Mouse (Mus musculus) natural killer cell, adult 2 months (primary cell): ENCODE data around the gene Gm20388.

Source experiments
- DNase-seq, 2 experiments: peaks; one replicate each; pipeline ENCODE4 v3.0.0; 2022; ENCODE audit warnings: low spot score in 2 of 2

Gm20388 gene

GRCm38 (mm10) chr8:120120951-120121350 lies 210.3 kb downstream of the Gm20388 start:
- no peak for DNase-seq

DNA sequence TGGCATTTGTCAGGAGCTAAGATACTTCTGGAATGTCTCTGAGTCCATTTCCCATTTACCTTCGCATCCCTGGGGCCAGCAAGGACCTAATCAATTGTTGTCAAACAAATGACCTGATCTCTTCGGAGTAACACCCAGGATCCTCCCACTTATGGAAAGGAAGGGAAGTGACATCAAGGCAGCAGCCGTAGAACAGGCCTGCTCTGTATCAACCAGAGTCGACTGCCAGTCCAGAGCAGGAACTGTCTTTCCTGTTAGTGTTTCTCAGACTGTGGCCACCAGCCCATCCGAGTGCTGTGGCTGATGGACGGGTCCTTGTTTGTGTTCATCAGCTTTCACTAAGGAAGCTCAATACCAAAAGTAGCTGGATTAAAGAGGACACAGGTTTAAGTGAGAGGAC lies 213.6 kb downstream of the Gm20388 start:
- no peak for DNase-seq

DNA sequence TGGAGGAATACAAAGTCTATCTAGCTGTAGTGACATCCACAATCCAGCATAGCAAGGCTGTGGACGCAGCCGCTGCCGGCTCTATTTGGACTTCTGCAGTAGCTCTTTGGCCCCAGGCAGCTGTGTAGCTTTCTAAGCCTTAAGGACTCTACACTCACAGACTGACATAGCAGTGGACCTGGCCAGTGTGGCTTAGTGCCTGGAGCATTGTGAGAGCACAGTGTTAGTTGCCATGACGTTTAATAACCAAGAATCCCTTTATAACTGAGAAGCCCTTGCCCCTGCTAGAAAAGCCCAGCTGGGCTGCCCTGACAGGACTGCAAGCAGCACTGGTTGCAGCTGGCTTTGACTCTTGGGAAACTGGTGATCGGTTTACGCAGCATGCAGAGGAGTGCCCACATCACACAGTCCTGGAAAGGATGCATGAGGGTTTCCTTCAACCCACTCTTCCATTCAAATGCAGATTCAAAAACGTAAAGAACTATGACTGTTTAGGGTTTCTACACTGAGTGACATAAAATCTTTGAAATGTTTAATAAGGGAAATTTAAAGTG lies 214.3 kb downstream of the Gm20388 start:
- DNase-seq, result no peak

GRCm38 (mm10) chr8:120126357-120127161 lies 215.9 kb downstream of the Gm20388 start:
- DNase-seq, result no peak

DNA sequence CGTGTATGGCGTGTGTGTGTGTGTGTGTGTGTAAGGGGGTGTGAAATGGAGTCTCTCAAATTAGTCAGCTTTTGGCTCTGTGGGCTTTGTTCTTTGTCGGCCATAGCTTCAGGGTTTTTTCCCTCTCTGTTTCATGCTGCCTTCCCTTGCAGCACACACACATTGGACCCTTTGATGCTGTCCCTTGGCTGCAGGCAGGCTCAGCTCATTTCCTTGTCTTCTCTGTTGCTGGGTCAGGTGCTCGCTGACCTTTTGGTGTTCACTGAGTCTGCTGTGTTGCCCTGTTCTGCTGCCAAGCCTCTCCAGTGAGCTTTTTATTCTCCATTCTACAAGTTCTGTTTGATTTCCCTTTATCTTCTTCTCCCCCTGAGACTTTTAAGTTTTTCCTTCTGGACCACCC lies 218.9 kb downstream of the Gm20388 start:
- DNase-seq, result no peak

- no peak for DNase-seq
These were observed 220.5 kb downstream of the Gm20388 start for GRCm38 (mm10) chr8:120131158-120131557.

DNA sequence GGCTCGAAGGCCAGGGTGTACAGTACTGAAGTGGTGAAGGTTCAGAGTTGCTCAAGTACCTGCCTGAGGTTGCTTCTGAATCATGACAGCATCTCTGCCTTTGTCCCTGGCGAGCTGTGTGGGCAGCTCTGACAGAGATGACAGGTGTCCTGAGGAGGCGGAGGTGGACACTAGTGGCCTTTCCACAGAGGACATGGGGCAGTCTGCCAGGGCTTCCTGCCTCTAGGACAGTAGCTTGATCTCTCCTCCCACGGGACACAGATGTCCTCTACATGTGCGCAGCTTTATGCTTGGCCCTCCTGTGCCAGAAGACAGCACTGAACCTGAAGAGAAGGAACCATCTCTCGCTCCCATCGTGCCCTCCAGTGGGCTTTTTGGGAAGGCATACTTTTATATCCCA lies 222.5 kb downstream of the Gm20388 start:
- no peak for DNase-seq

GRCm38 (mm10) chr8:120135687-120136086 lies 225.0 kb downstream of the Gm20388 start:
- DNase-seq, result no peak

GRCm38 (mm10) chr8:120136618-120137017 lies 226.0 kb downstream of the Gm20388 start:
- DNase-seq, result no peak

DNA sequence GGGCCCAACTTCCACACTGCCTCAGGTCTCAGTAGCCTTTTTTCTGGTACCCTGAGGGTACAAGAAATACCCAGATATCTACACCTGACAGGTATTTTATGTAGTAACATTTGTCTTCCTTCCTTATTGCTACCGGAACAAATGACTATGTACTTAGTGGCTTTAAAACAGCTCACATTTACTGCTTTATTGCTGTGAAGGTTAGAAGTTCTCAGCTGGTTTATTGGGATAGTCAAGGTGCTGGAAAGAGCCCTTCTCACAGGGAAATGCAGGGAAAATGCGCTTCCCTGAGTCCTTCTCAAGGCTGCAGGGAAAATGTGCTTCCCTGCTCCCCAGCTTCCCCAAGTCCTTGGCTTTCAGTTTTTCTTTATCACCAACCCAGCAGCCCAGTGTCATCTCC lies 228.3 kb downstream of the Gm20388 start:
- DNase-seq, result no peak

GRCm38 (mm10) chr8:120140769-120141168 lies 230.1 kb downstream of the Gm20388 start:
- DNase-seq, result no peak

DNA sequence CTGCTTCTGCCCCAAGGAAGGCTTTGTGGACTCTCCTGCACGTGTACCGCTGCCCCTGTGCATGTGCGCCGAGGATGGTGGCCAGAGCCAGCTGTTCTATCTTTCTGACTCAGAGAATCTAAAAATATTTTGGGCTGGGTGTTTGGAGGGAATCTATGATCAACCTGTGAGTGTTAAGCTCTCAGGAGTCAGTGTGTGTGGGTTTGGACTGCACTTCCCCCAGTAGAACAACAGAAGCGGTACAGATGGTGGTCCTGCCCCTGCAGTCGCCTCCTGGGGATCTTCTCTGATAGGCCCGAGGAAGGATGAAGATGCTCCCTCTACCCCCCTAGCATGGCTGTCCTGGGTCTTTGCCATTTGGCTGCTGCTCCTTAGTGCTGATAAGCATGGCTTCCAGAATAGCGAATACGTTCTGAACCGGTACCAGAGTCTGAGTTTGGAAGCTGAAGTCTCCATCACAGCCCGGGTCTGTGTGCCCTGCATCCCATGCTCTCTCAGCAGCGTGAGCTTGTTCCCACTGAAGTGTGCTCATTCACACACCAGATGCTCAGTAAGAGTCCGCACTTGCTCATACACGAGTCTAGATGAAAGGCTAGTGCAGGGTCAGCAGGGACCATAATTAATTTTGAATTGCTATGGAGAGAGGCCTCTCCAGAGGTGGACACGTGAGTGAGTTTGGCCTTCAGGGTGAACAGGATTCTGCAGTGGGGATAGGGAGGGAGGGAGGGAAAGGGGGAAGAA lies 233.4 kb downstream of the Gm20388 start:
- no peak for DNase-seq

GRCm38 (mm10) chr8:120144652-120145301 lies 234.1 kb downstream of the Gm20388 start:
- no peak for DNase-seq

DNA sequence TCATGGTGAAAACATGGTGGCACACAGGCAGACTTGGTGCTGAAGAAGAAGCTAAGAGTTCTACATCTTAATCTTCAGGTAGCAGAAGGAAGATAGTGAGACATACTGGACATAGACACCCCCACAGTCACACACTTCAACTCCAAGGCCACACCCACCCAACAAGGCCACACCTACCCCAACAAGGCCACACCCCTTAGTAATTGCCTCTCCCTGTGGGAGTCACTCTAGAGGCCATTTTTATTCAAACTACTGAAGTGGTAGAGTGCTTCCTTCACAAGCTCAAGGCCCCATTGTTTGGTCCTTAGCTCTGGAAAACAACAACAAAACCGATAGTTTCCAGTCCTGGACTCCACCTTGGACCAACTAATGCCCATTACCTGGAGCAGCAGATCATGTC lies 235.4 kb downstream of the Gm20388 start:
- DNase-seq, result no peak

- no peak for DNase-seq
These were observed 239.4 kb downstream of the Gm20388 start for GRCm38 (mm10) chr8:120150028-120150427.

DNA sequence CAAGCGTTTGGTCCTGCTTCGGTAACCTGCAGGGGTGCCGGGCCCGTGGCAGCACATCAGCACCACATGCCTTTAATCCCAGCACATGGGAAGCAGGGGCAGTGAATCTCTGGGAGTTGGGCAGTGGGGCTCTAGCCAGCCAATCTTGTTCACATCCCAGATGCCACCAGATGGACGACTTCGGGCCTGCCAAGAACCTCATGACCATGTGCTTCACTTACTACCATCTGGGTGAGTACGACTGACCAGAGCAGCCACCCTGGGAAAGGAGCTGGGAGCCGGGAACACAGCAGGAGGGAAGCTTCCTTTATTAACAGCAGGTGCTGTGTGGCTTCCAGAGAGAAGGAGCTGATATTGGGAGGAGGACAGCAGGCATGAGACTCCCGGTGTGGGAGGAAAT lies 240.5 kb downstream of the Gm20388 start:
- no peak for DNase-seq

GRCm38 (mm10) chr8:120152636-120153035 lies 242.0 kb downstream of the Gm20388 start:
- no peak for DNase-seq

GRCm38 (mm10) chr8:120160366-120160765 lies 249.7 kb downstream of the Gm20388 start:
- no peak for DNase-seq

DNA sequence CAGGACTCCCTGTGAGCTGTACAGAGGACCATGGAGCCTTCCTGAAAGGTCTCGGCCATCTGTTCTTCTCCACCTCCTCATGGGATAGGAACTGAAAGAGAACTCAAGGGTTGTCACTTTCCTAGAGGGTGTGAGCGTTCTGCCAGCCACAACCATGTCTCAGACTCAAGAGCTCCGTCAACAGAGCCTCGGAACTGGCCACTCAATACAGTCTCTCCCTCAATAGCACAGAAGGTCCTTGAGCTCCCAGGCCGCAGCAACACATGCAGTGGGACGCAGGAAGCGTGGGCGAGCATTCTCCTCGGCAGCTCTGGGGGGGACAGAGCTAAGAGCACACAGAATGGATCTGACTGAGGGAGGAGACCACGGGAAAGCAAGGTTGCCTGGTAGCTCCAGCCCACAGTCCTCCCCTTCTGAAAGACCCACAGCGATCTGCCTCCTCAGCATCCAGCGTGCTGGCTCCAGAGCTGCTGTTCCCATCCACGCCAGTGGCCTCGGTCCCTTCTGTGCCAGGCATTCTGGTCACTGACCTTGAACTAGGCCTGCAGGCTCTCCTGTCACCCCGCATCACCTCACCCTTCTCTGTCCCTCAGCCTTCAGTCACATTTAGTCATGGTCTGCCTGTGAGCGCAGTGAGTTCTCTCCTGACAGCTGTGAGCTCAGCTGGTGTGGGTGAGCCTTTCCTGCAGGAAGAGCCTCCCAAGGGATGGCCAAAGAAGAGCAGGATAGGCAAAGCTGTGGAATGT lies 251.2 kb downstream of the Gm20388 start:
- no peak for DNase-seq

DNA sequence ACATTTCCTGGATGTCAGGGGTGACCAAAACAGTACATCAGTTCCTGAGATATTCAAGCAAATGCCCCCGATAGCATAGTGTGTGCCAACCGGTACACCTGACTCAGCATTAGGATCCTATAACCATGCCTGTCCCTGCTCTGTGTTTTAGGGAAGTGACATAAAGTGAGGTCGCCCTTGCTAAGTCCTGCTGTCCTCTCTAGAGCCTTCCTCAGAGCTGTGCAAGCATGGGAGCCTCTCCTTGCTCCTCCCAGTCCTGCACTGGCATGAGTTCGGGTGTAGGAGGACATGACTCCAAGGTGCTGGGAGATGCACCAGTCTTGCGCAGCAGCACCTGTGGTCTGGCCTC lies 251.7 kb downstream of the Gm20388 start:
- DNase-seq, result no peak

- no peak for DNase-seq
These were observed 252.7 kb downstream of the Gm20388 start for GRCm38 (mm10) chr8:120163376-120163775.

GRCm38 (mm10) chr8:120164026-120164425 lies 253.4 kb downstream of the Gm20388 start:
- no peak for DNase-seq
